Mouse (Mus musculus): Measurements from ENCODE around the gene Ctrb1. TPM values are rescaled to one million over a fixed set of nuclear protein-coding genes. Genes with fewer than 3 reads are reported as not detected.

Ctrb1 gene
- polyA plus RNA-seq, 1 experiment: 0.17 TPM

DNA sequence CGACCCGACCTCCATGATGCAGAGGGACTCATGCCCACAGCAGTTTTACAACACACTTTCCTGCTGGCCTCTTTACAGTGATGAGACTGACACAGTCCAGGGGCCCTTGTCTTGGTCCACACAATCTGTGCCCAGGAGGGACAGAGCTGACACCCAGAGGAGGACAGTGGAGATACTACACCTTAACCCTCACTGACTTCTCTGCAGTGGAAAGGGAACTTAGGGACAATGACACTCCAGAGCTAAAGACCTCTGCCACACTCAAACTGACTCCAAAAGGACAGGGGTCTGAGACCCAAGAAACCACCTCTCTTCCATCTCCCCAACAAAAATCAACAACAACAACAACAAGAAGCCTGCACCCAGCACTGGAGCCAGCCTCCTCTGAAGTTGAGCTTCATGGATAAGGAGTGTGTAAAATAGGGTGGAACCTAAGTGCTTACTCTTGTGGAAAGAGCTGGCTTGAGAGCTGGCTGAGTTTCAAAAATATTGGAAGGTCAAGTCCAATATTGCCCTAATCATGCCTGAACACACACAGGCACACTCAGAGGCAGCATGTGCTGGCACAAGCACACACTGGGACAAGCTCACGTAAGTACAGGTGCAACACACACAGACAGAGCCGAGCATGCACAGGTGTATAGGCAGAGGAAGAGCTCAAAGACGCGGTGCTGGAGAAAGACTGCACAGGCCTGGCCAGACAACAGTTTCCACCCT, 43.6 kb upstream of the Ctrb1 start:
- H3K4me1 ChIP-seq (ENCODE audit: control insufficient read depth, insufficient read depth, low read length): peaks cover 79% of the 10 kb centered on the region
- TF ChIP-seq POLR2A (IDR thresholded peaks at IDR 0.05; ENCODE audit: low read depth, low read length): no peak
- no peak for TF ChIP-seq CTCF (conservative IDR thresholded peaks at IDR 0.05; ENCODE audit: insufficient read depth, insufficient read length, low read depth, low read length)
- peak; percentile 69 for DNase-seq
- WGBS: 12% methylated on average over 6 of the region's 6 CpGs
- H3K4me3 ChIP-seq (ENCODE audit: insufficient read depth, low read depth, low read length): peak overlapping the region; percentile 13; the same call in 1 of the 2 replicates
- peak overlapping the region; percentile 88 for H3K27ac ChIP-seq (ENCODE audit: insufficient read depth, low read depth, low read length)
- no peaks in the 10 kb centered on the region for H3K27me3 ChIP-seq (replicated peaks; ENCODE audit: control insufficient read depth, insufficient read depth, low read length)
- H3K36me3 ChIP-seq (ENCODE audit: control insufficient read depth, insufficient read depth, low read length): no peaks in the 10 kb centered on the region

- Histone ChIP-seq H3K4me1 (ENCODE audit: control insufficient read depth, insufficient read depth, low read length) (peaks cover 79% of the 10 kb centered on the region), H3K36me3 (ENCODE audit: control insufficient read depth, insufficient read depth, low read length) (no peaks in the 10 kb centered on the region), H3K27ac (ENCODE audit: insufficient read depth, low read depth, low read length) (peak overlapping the region; percentile 88), H3K4me3 (ENCODE audit: insufficient read depth, low read depth, low read length) (no peak overlapping the region), H3K27me3 (replicated peaks; ENCODE audit: control insufficient read depth, insufficient read depth, low read length) (no peaks in the 10 kb centered on the region)
- WGBS: 9% methylated on average over 5 of the region's 5 CpGs
- DNase-seq: peak; percentile 59
- no peak for TF ChIP-seq POLR2A (IDR thresholded peaks at IDR 0.05; ENCODE audit: low read depth, low read length)
- TF ChIP-seq CTCF (conservative IDR thresholded peaks at IDR 0.05; ENCODE audit: insufficient read depth, insufficient read length, low read depth, low read length): no peak
These were observed 42.9 kb upstream of the Ctrb1 start for GRCm38 (mm10) chr8:111733581-111734243.

DNA sequence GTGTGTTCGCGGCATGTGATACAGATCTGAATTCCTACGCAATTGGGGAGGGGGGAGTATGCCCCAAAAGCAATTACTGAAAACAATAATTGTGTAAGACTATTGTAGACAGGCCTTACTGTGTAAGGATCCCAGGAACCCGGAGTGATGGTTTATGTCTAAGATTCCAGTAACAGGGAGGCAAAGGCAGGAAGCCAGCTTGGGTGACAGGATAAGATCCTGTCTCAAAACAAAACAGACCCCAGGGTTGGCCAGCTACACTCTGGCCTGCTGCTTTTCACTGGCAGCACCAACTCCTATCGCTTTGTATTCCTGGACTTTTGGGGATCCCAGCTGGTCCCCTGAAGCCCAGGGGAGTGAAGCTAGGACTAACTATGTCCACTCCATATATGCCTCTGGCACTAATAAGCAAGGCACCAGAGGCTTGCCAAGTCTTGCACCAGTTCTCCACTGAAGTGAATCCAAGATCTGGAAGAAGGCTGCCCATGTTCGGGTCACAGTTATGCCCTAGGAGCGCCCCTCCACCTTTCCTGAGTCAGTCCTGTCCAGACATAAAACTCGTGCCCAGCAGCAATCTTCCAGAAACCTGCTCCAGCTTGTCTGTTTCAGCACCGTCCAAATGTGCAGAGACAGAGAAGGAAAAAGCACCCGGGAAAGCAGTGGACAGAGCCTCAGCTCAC, 41.7 kb upstream of the Ctrb1 start:
- peak; percentile 64 for DNase-seq
- peak overlapping the region; percentile 46 for H3K4me3 ChIP-seq (ENCODE audit: insufficient read depth, low read depth, low read length)
- no peak for TF ChIP-seq POLR2A (IDR thresholded peaks at IDR 0.05; ENCODE audit: low read depth, low read length)
- TF ChIP-seq CTCF (conservative IDR thresholded peaks at IDR 0.05; ENCODE audit: insufficient read depth, insufficient read length, low read depth, low read length): no peak
- H3K27me3 ChIP-seq (replicated peaks; ENCODE audit: control insufficient read depth, insufficient read depth, low read length): no peaks in the 10 kb centered on the region
- H3K27ac ChIP-seq (ENCODE audit: insufficient read depth, low read depth, low read length): peak overlapping the region; percentile 88
- H3K36me3 ChIP-seq (ENCODE audit: control insufficient read depth, insufficient read depth, low read length): no peaks in the 10 kb centered on the region
- 8% methylated on average over 10 of the region's 10 CpGs for WGBS
- H3K4me1 ChIP-seq (ENCODE audit: control insufficient read depth, insufficient read depth, low read length): peaks cover 88% of the 10 kb centered on the region

- H3K4me1 ChIP-seq (ENCODE audit: control insufficient read depth, insufficient read depth, low read length): peaks cover 91% of the 10 kb centered on the region
- H3K27ac ChIP-seq (ENCODE audit: insufficient read depth, low read depth, low read length): peak overlapping the region; percentile 88
- no peaks in the 10 kb centered on the region for H3K27me3 ChIP-seq (replicated peaks; ENCODE audit: control insufficient read depth, insufficient read depth, low read length)
- H3K4me3 ChIP-seq (ENCODE audit: insufficient read depth, low read depth, low read length): peak overlapping the region; percentile 93
- DNase-seq: peak; percentile 99
- no peak for TF ChIP-seq POLR2A (IDR thresholded peaks at IDR 0.05; ENCODE audit: low read depth, low read length)
- no peak for TF ChIP-seq CTCF (conservative IDR thresholded peaks at IDR 0.05; ENCODE audit: insufficient read depth, insufficient read length, low read depth, low read length)
- no peaks in the 10 kb centered on the region for H3K36me3 ChIP-seq (ENCODE audit: control insufficient read depth, insufficient read depth, low read length)
- 1% methylated on average over 41 of the region's 41 CpGs for WGBS
These were observed 41.2 kb upstream of the Ctrb1 start for GRCm38 (mm10) chr8:111732004-111732403.

DNA sequence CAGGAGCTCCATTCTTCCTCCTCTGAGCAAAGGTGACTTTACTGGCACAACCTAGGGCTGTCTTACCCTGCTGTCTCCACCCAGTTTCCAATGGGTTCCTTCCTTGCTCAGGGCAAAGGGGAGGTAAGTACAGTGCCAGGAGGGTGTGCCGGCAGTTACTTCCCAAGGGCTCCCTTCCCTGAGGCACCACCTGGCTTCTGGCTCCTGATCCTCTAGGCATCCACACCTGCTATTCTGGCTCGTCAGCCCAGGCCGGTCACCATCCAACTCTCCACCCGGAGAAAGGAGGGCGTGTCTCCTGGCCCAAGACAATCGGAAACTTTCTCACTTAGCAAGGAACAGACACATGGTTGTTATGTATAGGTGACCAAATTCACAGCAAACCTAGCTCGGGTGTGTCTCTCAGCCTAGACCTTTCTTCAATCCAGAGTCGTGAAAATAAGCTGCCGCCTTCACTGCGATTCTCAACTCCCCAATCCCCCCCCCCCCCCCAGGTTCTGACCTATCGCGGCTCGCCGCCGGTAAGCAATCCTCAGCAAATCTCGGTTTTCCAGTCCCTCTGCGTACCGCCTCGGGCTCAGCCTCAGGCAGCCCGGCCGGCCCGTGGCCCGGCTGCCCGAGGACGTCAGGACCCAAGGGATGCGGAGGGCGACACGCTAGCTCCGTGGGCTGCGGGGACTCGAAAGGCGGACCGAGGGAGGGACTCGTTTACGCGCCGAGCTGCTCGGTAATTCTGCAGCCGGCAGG, 40.6 kb upstream of the Ctrb1 start:
- peak overlapping the region; percentile 84 for H3K27ac ChIP-seq (ENCODE audit: insufficient read depth, low read depth, low read length)
- no peaks in the 10 kb centered on the region for H3K36me3 ChIP-seq (ENCODE audit: control insufficient read depth, insufficient read depth, low read length)
- peak overlapping the region; percentile 93 for H3K4me3 ChIP-seq (ENCODE audit: insufficient read depth, low read depth, low read length)
- DNase-seq: peak; percentile 90
- no peaks in the 10 kb centered on the region for H3K27me3 ChIP-seq (replicated peaks; ENCODE audit: control insufficient read depth, insufficient read depth, low read length)
- under 1% methylated on average over 39 of the region's 39 CpGs for whole genome bisulfite sequencing
- no peak for TF ChIP-seq CTCF (conservative IDR thresholded peaks at IDR 0.05; ENCODE audit: insufficient read depth, insufficient read length, low read depth, low read length)
- no peak for TF ChIP-seq POLR2A (IDR thresholded peaks at IDR 0.05; ENCODE audit: low read depth, low read length)
- peaks cover 89% of the 10 kb centered on the region for H3K4me1 ChIP-seq (ENCODE audit: control insufficient read depth, insufficient read depth, low read length)

- WGBS: 22% methylated on average over 7 of the region's 7 CpGs
- Histone ChIP-seq H3K4me1 (ENCODE audit: control insufficient read depth, insufficient read depth, low read length) (peaks cover 87% of the 10 kb centered on the region), H3K27ac (ENCODE audit: insufficient read depth, low read depth, low read length) (peak overlapping the region; percentile 84), H3K27me3 (replicated peaks; ENCODE audit: control insufficient read depth, insufficient read depth, low read length) (no peaks in the 10 kb centered on the region), H3K4me3 (ENCODE audit: insufficient read depth, low read depth, low read length) (peak overlapping the region; percentile 93), H3K36me3 (ENCODE audit: control insufficient read depth, insufficient read depth, low read length) (no peaks in the 10 kb centered on the region)
- TF ChIP-seq CTCF (conservative IDR thresholded peaks at IDR 0.05; ENCODE audit: insufficient read depth, insufficient read length, low read depth, low read length) (no peak), POLR2A (IDR thresholded peaks at IDR 0.05; ENCODE audit: low read depth, low read length) (no peak)
- DNase-seq: peak; percentile 95
These were observed 38.7 kb upstream of the Ctrb1 start for GRCm38 (mm10) chr8:111729233-111730170.

Measured in kidney, adult 2 months (tissue).